Mouse (Mus musculus): ENCODE results near the gene Rnpep.

DNA sequence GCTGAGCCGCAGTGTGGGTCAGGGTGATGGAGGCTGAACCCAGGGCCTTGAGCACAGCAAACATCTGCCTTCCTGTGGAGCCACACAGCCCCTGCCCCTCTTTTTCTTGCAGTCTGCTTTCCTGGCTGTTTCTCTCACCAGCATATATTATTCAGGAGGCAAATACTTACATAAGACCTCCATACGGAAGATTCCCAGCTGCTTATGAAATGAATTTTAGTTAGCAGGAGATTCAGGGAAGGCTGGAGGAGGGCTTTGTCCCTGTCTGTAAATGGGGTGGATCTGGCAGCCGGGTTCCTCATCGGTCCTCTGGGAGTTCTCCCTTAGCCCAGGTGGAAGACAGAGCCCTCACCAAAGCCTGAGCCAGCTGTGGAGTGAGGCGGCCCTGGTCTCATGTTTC is 44.5 kb upstream of the Rnpep start:
- TF ChIP-seq CTCF (IDR thresholded peaks at IDR 0.05; ENCODE audit: borderline replicate concordance, insufficient read depth, low read depth, low read length) (no peak), POLR2A (IDR thresholded peaks at IDR 0.05; ENCODE audit: borderline replicate concordance, insufficient read depth, low read length) (no peak)
